Mouse (Mus musculus): ENCODE measurements at regions not wholly inside any gene's neighbourhood (a gene's known extent, or its start where the extent isn't known, plus 50 kb on each side); places are given as distances from the start of the nearest gene placed in this dataset.

DNA sequence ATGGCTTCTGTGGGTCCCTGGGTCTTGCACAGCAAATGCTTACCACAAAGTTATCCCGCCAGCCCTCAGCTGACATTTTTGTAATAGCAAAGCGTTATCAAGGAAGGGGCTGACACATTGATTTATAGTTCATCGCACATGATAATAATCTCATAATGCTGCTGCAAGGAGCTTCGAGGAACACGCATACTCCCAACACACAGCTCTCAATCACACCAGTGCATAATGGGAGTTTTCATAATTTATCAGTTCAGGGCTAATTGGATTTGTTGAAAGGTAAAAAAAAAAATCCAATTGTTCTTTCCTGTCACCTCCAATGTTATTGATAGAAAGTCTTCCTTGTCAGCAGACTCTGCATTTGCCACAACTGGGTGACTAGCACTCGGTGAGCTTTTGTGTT lies 76.7 kb upstream of the Arntl start:
- WGBS = 45% methylated on average over 6 of the region's 6 CpGs
- no peak for ATAC-seq

DNA sequence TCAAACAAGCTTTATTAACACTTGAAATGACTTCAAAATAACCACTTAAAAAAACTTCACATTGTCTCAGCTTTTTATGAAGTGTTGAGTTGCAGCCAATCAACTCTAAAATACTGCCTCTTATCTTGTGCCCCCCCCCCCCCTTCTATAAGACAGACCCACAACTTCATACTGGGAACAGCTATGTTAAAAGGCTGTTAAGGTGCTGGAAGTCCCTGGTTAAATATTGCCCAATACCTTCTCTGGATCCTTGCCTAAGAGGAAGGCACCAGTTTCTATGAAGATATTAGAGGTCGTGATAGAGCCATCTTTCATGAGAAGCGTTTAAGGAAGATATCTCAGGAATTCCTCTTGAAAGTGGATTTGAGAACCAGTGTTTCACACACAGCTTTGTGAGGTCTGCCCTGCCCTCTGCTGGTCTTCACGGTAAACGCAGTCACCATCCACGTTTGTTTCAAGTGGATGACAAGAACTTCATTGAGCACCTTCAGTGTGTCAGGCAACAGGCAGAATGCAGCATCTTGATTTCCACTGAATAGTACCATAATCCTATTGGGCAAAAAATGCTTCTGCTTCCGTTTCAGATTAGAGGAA lies 75.2 kb upstream of the Arntl start:
- Histone ChIP-seq H3K27me3 (replicated peaks; ENCODE audit: control insufficient read depth, insufficient read depth, low read length) (no peaks in the 10 kb centered on the region), H3K36me3 (ENCODE audit: control insufficient read depth, insufficient read depth, low read length) (no peaks in the 10 kb centered on the region), H3K9me3 (ENCODE audit: control insufficient read depth, low read length) (no peaks in the 10 kb centered on the region), H3K27ac (ENCODE audit: low read depth, low read length) (no peak overlapping the region), H3K4me1 (ENCODE audit: control insufficient read depth, insufficient read depth, low read depth, low read length) (no peaks in the 10 kb centered on the region; the same call in 1 of the 2 replicates), H3K9ac (ENCODE audit: low read depth, low read length) (no peak overlapping the region), H3K4me2 (ENCODE audit: low read length) (no peak overlapping the region), H3K4me3 (ENCODE audit: low read length) (no peak overlapping the region)
- 0 out of 2 replicates have a peak, but pooled peaks have one; percentile 52 for ATAC-seq
- WGBS = 4% methylated on average over 6 of the region's 6 CpGs

More for the DNA sequence above, 76.7 kb upstream of the Arntl start:
- Histone ChIP-seq H3K4me1 (ENCODE audit: control insufficient read depth, insufficient read depth, low read depth, low read length) (no peaks in the 10 kb centered on the region; the same call in 1 of the 2 replicates), H3K9ac (ENCODE audit: low read depth, low read length) (no peak overlapping the region), H3K27me3 (replicated peaks; ENCODE audit: control insufficient read depth, insufficient read depth, low read length) (no peaks in the 10 kb centered on the region), H3K9me3 (ENCODE audit: control insufficient read depth, low read length) (no peaks in the 10 kb centered on the region), H3K36me3 (ENCODE audit: control insufficient read depth, insufficient read depth, low read length) (no peaks in the 10 kb centered on the region), H3K27ac (ENCODE audit: low read depth, low read length) (no peak overlapping the region), H3K4me3 (ENCODE audit: low read length) (no peak overlapping the region), H3K4me2 (ENCODE audit: low read length) (no peak overlapping the region)

DNA sequence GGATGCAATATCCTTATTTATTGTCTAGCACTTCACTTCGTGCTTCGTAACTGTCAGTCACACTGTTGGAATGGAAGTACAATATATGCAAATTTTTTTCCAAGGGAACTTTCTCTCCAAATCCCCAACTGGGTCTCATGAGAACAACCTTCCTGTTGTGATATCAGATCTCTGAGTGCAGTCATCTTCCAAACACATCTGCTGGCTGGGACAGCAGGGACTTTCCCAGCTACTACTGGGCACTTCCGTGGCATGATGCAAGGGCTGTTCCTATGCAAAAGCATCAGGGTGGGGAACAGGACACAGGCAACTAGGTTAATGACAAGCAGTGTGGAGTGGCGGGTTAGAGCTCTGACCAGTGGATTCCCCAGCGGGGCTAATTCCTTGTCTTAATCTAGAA lies 73.4 kb upstream of the Arntl start:
- no peaks in the 10 kb centered on the region for H3K9me3 ChIP-seq (ENCODE audit: control insufficient read depth, low read length)
- no peaks in the 10 kb centered on the region; the same call in 1 of the 2 replicates for H3K4me1 ChIP-seq (ENCODE audit: control insufficient read depth, insufficient read depth, low read depth, low read length)
- no peak overlapping the region for H3K9ac ChIP-seq (ENCODE audit: low read depth, low read length)
- H3K4me2 ChIP-seq (ENCODE audit: low read length) = no peak overlapping the region
- no peak overlapping the region for H3K27ac ChIP-seq (ENCODE audit: low read depth, low read length)
- H3K27me3 ChIP-seq (replicated peaks; ENCODE audit: control insufficient read depth, insufficient read depth, low read length) = no peaks in the 10 kb centered on the region
- 77% methylated on average over 5 of the region's 5 CpGs for WGBS
- ATAC-seq = no peak
- no peaks in the 10 kb centered on the region for H3K36me3 ChIP-seq (ENCODE audit: control insufficient read depth, insufficient read depth, low read length)
- H3K4me3 ChIP-seq (ENCODE audit: low read length) = no peak overlapping the region

DNA sequence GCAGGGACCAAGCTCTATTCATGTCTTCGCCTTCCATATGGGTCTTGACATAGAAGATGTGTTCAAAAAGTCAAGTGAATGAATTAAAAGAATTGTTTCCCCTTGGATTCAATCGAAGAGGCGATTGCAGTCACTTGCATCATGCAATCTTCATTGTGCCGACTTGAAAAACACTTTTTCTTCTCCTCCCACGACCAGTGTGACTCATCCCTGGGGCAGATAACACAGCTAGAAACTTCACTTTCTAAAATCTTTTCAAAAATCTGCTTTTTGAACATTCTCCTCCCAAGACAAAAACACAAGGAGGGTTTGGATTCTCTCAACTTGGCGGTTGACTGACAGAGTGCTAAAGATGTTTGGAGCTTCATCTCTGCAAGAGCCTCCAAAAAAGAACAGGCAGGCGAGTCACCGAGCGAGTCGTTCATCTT lies 67.2 kb upstream of the Arntl start:
- H3K4me1 ChIP-seq (ENCODE audit: control insufficient read depth, insufficient read depth, low read depth, low read length) = peaks cover 5% of the 10 kb centered on the region
- H3K27me3 ChIP-seq (replicated peaks; ENCODE audit: control insufficient read depth, insufficient read depth, low read length) = no peaks in the 10 kb centered on the region
- WGBS = 80% methylated on average over 10 of the region's 10 CpGs
- no peak overlapping the region for H3K4me2 ChIP-seq (ENCODE audit: low read length)
- no peak overlapping the region for H3K9ac ChIP-seq (ENCODE audit: low read depth, low read length)
- no peak for ATAC-seq
- no peak overlapping the region for H3K4me3 ChIP-seq (ENCODE audit: low read length)
- H3K27ac ChIP-seq (ENCODE audit: low read depth, low read length) = no peak overlapping the region
- no peaks in the 10 kb centered on the region for H3K9me3 ChIP-seq (ENCODE audit: control insufficient read depth, low read length)
- H3K36me3 ChIP-seq (ENCODE audit: control insufficient read depth, insufficient read depth, low read length) = no peaks in the 10 kb centered on the region

DNA sequence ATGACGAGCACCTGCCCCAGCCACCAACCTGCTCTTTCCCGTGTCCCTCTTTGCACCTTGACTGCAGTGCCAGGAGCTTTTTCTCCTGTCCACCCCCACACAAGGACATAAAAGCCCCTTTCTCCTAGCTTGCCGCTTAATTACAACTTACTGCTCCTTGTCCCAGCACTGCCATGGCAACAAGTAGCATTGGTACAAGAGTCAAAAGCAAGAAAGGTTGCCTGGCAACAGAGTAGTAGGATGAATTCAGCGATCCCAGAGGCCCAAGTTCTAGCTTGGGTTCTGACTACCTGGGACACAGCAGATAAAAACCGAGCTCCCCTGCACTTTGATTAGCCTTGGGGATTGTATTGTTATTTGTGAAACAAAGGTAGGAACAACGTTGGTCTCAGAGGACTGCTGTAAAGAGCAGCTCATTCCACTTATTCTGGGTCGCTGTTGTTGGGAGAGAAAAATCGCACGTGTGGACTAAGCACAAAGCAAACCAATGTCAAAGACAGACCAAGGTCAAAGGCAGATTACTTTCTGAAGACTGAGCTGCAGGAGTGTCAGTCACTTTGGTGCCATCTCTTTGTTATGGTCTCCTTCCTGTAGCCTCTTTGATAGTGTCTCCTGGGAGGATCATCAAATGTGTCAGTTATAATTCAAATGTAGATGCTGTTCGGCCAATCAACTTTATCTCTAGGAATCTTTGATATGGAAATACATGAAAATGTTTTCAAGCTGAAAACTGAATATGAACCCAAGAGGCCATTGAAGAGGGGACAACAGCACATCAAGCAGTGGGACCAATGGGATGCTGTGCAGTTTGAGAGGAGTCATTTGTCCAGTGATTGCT lies 65.2 kb upstream of the Arntl start:
- ATAC-seq = peak; percentile 52

DNA sequence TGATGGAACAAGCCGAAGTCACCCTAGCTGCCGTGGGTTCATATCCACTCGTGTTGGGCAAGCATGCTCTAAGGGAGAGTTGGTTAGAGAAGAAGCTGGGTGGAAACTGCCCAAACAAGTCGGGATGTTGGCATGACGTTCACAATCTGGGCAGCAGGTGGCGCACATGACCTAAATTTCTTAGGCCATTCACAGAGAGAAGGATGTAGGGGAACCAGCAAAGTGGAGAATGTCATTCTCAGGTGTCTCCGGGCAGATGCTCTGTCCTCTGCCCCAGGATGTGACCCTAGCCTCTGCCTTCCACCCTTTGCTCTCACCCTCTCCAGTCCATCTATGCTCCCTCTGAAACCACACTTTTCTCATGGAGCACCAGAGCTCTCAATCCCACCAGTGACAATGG lies 63.7 kb upstream of the Arntl start:
- no peak overlapping the region for H3K27ac ChIP-seq (ENCODE audit: low read depth, low read length)
- peak; percentile 68 for ATAC-seq
- H3K4me2 ChIP-seq (ENCODE audit: low read length) = no peak overlapping the region
- no peaks in the 10 kb centered on the region for H3K36me3 ChIP-seq (ENCODE audit: control insufficient read depth, insufficient read depth, low read length)
- peaks cover 11% of the 10 kb centered on the region for H3K4me1 ChIP-seq (ENCODE audit: control insufficient read depth, insufficient read depth, low read depth, low read length)
- 12% methylated on average over 7 of the region's 7 CpGs for WGBS
- no peak overlapping the region for H3K4me3 ChIP-seq (ENCODE audit: low read length)
- no peak overlapping the region for H3K9ac ChIP-seq (ENCODE audit: low read depth, low read length)
- no peaks in the 10 kb centered on the region for H3K9me3 ChIP-seq (ENCODE audit: control insufficient read depth, low read length)
- H3K27me3 ChIP-seq (replicated peaks; ENCODE audit: control insufficient read depth, insufficient read depth, low read length) = no peaks in the 10 kb centered on the region

More for the DNA sequence above, 65.2 kb upstream of the Arntl start:
- H3K9me3 ChIP-seq (ENCODE audit: control insufficient read depth, low read length) = no peaks in the 10 kb centered on the region
- H3K4me2 ChIP-seq (ENCODE audit: low read length) = no peak overlapping the region
- H3K27ac ChIP-seq (ENCODE audit: low read depth, low read length) = no peak overlapping the region
- no peak overlapping the region for H3K9ac ChIP-seq (ENCODE audit: low read depth, low read length)
- H3K36me3 ChIP-seq (ENCODE audit: control insufficient read depth, insufficient read depth, low read length) = no peaks in the 10 kb centered on the region
- peaks cover 5% of the 10 kb centered on the region for H3K4me1 ChIP-seq (ENCODE audit: control insufficient read depth, insufficient read depth, low read depth, low read length)
- no peak overlapping the region for H3K4me3 ChIP-seq (ENCODE audit: low read length)
- WGBS = 23% methylated on average over 10 of the region's 10 CpGs
- no peaks in the 10 kb centered on the region for H3K27me3 ChIP-seq (replicated peaks; ENCODE audit: control insufficient read depth, insufficient read depth, low read length)

DNA sequence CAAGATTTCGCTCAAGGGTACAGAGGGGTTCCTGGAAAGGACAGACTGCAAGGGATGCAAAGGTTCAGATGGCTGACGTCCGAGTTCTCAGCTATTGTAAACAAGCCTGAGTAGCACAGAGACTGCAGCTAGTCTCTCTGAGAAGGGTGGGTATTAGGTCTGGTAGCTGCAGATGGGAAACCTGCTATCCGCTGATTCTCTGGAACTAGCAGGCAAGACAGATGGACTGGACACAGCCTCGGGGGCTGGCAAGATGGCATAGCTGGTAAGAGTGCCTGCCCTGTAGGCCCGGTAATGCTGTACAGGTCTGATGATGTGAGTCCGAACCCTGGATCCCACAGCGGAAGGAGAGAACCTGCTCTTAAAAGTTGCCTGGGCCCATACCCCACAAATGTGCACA lies 62.2 kb upstream of the Arntl start:
- Histone ChIP-seq H3K27me3 (replicated peaks; ENCODE audit: control insufficient read depth, insufficient read depth, low read length) (no peaks in the 10 kb centered on the region), H3K9ac (ENCODE audit: low read depth, low read length) (no peak overlapping the region), H3K4me3 (ENCODE audit: low read length) (no peak overlapping the region), H3K4me2 (ENCODE audit: low read length) (no peak overlapping the region), H3K4me1 (ENCODE audit: control insufficient read depth, insufficient read depth, low read depth, low read length) (peaks cover 11% of the 10 kb centered on the region), H3K9me3 (ENCODE audit: control insufficient read depth, low read length) (no peaks in the 10 kb centered on the region), H3K36me3 (ENCODE audit: control insufficient read depth, insufficient read depth, low read length) (no peaks in the 10 kb centered on the region), H3K27ac (ENCODE audit: low read depth, low read length) (no peak overlapping the region)
- 86% methylated on average over 8 of the region's 8 CpGs for WGBS
- ATAC-seq = no peak

DNA sequence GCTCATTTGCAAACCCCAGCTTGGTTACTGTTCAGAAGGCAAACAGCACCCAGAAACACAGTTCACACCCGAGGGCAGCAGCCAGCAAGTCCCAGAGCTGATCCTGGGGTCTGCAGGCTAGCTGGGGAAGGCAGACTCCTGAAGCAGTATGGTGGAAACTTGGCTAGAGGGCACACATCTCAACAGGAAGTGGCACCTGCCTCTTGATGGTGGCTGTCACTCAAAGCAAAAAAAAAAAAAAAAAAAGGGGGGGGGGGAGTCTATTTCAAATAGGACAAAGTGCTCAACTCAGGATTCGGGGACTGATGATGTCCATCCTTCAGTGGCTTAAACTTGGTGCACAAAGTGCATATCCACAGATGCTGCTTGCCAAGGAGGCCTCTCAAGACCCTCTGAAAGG lies 61.2 kb upstream of the Arntl start:
- no peak overlapping the region for H3K4me2 ChIP-seq (ENCODE audit: low read length)
- H3K4me1 ChIP-seq (ENCODE audit: control insufficient read depth, insufficient read depth, low read depth, low read length) = peaks cover 11% of the 10 kb centered on the region
- WGBS = 76% methylated on average over 2 of the region's 2 CpGs
- no peaks in the 10 kb centered on the region for H3K27me3 ChIP-seq (replicated peaks; ENCODE audit: control insufficient read depth, insufficient read depth, low read length)
- H3K27ac ChIP-seq (ENCODE audit: low read depth, low read length) = no peak overlapping the region
- H3K36me3 ChIP-seq (ENCODE audit: control insufficient read depth, insufficient read depth, low read length) = no peaks in the 10 kb centered on the region
- no peak overlapping the region for H3K4me3 ChIP-seq (ENCODE audit: low read length)
- ATAC-seq = no peak
- H3K9ac ChIP-seq (ENCODE audit: low read depth, low read length) = no peak overlapping the region
- no peaks in the 10 kb centered on the region for H3K9me3 ChIP-seq (ENCODE audit: control insufficient read depth, low read length)

DNA sequence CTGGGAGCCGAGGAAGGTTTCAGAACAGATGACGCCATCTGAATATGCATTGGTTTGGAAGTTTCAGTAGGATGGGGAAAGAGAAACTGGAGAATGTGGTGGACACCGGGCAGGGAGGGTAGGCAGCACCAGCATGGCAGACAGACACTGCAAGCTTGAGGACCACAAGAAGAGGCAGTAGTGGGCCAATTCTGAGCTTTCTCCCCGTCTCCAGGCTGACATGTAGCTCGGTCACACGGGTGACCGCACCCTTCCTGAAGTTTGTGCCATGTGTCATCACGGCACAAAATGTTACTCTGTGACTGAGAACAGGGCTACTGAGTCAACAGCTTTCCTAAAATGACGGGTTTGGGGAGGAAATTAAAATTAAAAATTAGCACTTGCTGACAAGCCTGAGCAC lies 60.7 kb upstream of the Arntl start:
- 89% methylated on average over 9 of the region's 9 CpGs for WGBS
- no peaks in the 10 kb centered on the region for H3K27me3 ChIP-seq (replicated peaks; ENCODE audit: control insufficient read depth, insufficient read depth, low read length)
- no peak overlapping the region for H3K4me3 ChIP-seq (ENCODE audit: low read length)
- H3K36me3 ChIP-seq (ENCODE audit: control insufficient read depth, insufficient read depth, low read length) = no peaks in the 10 kb centered on the region
- H3K27ac ChIP-seq (ENCODE audit: low read depth, low read length) = no peak overlapping the region
- no peaks in the 10 kb centered on the region for H3K9me3 ChIP-seq (ENCODE audit: control insufficient read depth, low read length)
- no peak overlapping the region for H3K4me2 ChIP-seq (ENCODE audit: low read length)
- ATAC-seq = no peak
- no peak overlapping the region for H3K9ac ChIP-seq (ENCODE audit: low read depth, low read length)
- peaks cover 11% of the 10 kb centered on the region for H3K4me1 ChIP-seq (ENCODE audit: control insufficient read depth, insufficient read depth, low read depth, low read length)

Data from hindbrain, embryonic 16.5 days (tissue).